Mouse (Mus musculus): ENCODE measurements around the gene Tomt. TPM values are rescaled to one million over a fixed set of nuclear protein-coding genes. Genes with fewer than 3 reads are reported as not detected.
A peak's percentile ranks its signal among the peaks of the same experiment; 100 is the strongest.

Gene Tomt
- total RNA-seq, 2 experiments from 2014 or later = not detected

DNA sequence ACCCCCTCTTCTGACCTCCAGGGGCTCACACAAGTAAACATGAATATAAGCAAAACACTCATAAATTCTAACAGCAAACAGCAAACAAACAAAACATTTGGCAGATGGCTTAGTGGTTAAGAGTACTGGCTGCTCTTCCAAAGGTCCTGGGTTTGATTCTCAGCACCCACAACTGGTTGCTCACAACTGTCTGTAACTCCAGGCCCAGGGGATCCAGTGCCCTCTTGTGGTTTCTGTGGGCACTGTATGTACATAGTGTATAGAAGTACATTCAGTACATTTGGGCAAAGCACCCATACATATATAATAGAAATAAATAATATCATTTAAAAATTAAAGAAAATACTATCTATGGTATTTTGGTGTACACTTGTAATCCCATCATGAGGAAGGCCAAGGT is 3.3 kb downstream of the Tomt start:
- intact Hi-C loops (cut with DNase I) = no loop called here
- no peak for DNase-seq

GRCm38 (mm10) chr7:101901969-101902368 is 4.2 kb downstream of the Tomt start:
- intact Hi-C loops (cut with DNase I) = no loop called here
- DNase-seq = no peak

GRCm38 (mm10) chr7:101900331-101901097 is 5.6 kb downstream of the Tomt start:
- no peak for DNase-seq
- intact Hi-C loops (cut with DNase I) = no loop called here

- DNase-seq = peak; percentile 98
- intact Hi-C loops (cut with DNase I) = loop anchor here (10.0 kb wide), 1 partner anchor 232 kb away; the partner anchor contains the start of gene Clpb
Measured at GRCm38 (mm10) chr7:101896104-101897066, 9.8 kb downstream of the Tomt start.

- intact Hi-C loops (cut with DNase I) = loop anchor here (10.0 kb wide), 1 partner anchor 231 kb away; the partner anchor contains the start of gene Clpb
- DNase-seq = no peak
Measured at GRCm38 (mm10) chr7:101895695-101896094, 10.5 kb downstream of the Tomt start.

- intact Hi-C loops (cut with DNase I) = no loop called here
- no peak for DNase-seq
Measured at GRCm38 (mm10) chr7:101888460-101888859, 17.7 kb downstream of the Tomt start.

DNA sequence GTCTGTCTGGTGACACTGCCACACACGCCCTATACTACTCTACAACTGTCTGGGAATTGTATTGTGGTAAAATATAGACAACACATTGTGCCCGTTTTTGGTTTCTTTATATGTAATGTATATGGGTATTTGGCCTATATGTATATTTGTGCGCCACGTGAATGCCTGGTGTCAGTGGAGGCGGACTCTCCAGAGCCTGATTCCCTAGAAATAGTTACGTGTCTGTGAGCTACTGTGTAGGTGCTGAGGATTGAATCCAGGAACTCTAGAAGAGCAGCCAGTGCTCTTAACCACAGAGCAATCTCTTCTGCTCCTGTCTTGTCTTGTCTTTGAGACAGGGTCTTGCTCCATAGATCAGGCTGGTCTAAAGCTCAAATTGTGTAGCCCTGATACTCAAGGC is 19.9 kb downstream of the Tomt start:
- DNase-seq = no peak
- intact Hi-C loops (cut with DNase I) = no loop called here

DNA sequence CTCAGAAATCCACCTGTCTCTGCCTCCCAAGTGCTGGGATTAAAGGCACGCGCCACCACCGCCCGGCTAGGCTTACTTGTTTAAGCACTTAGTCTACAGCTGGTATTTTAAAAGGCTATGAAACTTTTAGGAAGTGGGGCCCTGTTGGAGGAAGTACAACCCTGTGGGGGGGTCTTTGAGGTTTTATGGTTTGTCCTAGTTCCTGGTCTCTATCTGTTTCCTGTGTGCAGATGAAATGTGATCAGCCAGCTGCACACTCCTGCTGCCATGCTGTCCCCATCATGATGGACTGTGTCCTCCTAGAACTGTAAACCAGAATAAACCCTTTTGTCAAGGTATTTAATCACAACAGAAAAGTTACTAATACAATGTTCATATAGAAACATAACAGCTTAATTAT is 22.0 kb downstream of the Tomt start:
- intact Hi-C loops (cut with DNase I) = no loop called here
- no peak for DNase-seq

GRCm38 (mm10) chr7:101882413-101883154 is 23.6 kb downstream of the Tomt start:
- intact Hi-C loops (cut with DNase I) = no loop called here

GRCm38 (mm10) chr7:101880855-101881254 is 25.3 kb downstream of the Tomt start:
- intact Hi-C loops (cut with DNase I) = no loop called here
- DNase-seq = no peak

More at GRCm38 (mm10) chr7:101882413-101883154, 23.6 kb downstream of the Tomt start:
- no peak for DNase-seq

GRCm38 (mm10) chr7:101875978-101876377 is 30.2 kb downstream of the Tomt start:
- intact Hi-C loops (cut with DNase I) = no loop called here
- DNase-seq = no peak

DNA sequence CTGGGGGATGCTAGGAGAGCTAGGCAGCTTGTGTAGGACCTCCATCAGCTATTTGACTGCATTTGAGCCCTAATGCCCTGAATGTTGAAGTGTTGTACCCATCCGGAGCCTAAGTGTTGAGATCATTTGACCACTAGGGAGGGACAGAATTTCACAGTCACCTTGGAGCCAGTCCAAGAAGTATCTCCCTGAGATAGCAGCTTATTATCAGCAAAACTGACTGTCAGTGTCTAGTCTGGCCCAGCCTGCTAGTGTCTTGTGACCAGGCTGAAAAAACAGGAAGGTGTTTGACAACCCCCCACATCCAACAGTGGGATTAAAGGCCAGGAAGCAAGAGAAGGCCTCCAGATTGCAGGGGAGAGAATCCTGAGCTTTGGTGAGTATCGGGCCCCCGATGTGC is 34.9 kb downstream of the Tomt start:
- intact Hi-C loops (cut with DNase I) = no loop called here
- DNase-seq = no peak

GRCm38 (mm10) chr7:101870629-101871028 is 35.5 kb downstream of the Tomt start, which contains the start of gene Folr1:
Gene Folr1 (minus strand): TSS chr7:101870788.
- intact Hi-C loops (cut with DNase I) = no loop called here
- DNase-seq = no peak

DNA sequence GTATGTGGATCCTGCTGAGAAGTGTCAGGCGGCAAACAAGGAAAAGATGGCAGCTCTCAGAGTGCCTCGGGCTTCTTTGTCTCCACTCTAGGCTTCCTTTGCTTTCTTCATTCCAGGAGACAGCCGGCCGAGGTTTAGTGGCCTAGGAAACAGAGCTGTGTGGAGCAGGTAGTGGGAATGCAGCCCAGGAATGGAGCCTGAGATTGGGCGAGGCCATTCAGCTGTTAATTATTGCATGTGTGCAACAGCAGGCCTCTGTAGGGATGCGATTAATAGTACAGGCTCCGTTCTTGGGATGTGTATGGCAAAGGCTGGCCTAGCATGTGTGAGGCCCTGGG is 37.0 kb downstream of the Tomt start:
- intact Hi-C loops (cut with DNase I) = no loop called here
- no peak for DNase-seq

GRCm38 (mm10) chr7:101868241-101869162 is 37.7 kb downstream of the Tomt start:
- DNase-seq = no peak
- intact Hi-C loops (cut with DNase I) = no loop called here

GRCm38 (mm10) chr7:101867482-101867881 is 38.7 kb downstream of the Tomt start:
- no peak for DNase-seq
- intact Hi-C loops (cut with DNase I) = no loop called here

- intact Hi-C loops (cut with DNase I) = no loop called here
- DNase-seq = no peak
Measured at GRCm38 (mm10) chr7:101866491-101867265, 39.5 kb downstream of the Tomt start.

DNA sequence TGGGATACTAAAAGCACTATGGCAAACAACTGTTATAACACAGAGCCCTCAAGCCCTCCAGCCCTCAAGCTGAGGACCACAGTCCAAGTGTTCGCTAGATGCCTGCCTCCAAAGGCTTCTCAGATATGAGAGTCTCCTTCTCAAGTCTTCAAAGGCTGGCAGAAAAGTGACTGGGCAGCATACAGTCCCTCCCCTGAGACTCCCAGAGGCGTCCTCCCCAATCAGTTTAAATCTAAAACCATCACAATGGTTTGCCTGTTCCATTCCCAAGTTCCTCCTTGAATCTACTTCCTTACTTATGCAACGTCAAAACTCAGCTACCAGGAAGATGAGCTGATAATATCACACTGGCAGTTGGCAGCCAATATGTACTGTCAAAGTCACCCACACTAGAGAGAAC is 42.7 kb downstream of the Tomt start, which contains the start of gene Anapc15:
Gene Anapc15, plus strand, starts transcription at position 301 of the 400 bp plus-strand sequence.
- intact Hi-C loops (cut with DNase I) = no loop called here
- DNase-seq = no peak

- intact Hi-C loops (cut with DNase I) = no loop called here
- DNase-seq = no peak
Measured at GRCm38 (mm10) chr7:101862291-101862690, 43.9 kb downstream of the Tomt start.
